Mouse (Mus musculus) B cell, adult 67 days (primary cell): ENCODE measurements around the gene Tppp2. TPM values are rescaled to one million over a fixed set of nuclear protein-coding genes. Genes with fewer than 3 reads are reported as not detected.

ENCODE experiments used
- total RNA-seq, 2 experiments: library from RNA; stranded (reverse); gene quantifications; 4 replicates each; pipeline ENCODE4 v1.2.4; 2023

Gene Tppp2
- not detected for total RNA-seq

GRCm38 (mm10) chr14:51918125-51918524 lies at the start of gene Tppp2:
Gene Tppp2 (plus strand): TSS chr14:51918425.

GRCm38 (mm10) chr14:51884598-51885331 lies 33.5 kb upstream of the Tppp2 start, which contains the start of gene Mettl17:
Gene Mettl17 (plus strand): TSS chr14:51884842.

GRCm38 (mm10) chr14:51892191-51892939 lies 25.9 kb upstream of the Tppp2 start, which contains the start of gene Slc39a2:
Gene Slc39a2 (plus strand): TSS chr14:51892889.

GRCm38 (mm10) chr14:51913960-51914762 lies 4.1 kb upstream of the Tppp2 start, which contains the start of gene Ndrg2:
Gene Ndrg2 (minus strand): TSS chr14:51914158.

GRCm38 (mm10) chr14:51922571-51922865 lies 4.3 kb downstream of the Tppp2 start, which contains the start of gene Rnase13:
Gene Rnase13 (minus strand): TSS chr14:51922773.

Other genes with a start within 250 kb of the Tppp2 start
- not detected for gene Gm17079, start 223.0 kb upstream of the Tppp2 start, total RNA-seq
- not detected for gene Gm5800, start 201.2 kb upstream of the Tppp2 start, total RNA-seq
- gene Ang4, start 144.8 kb upstream of the Tppp2 start, total RNA-seq = not detected
- not detected for gene AY358078, start 118.4 kb upstream of the Tppp2 start, total RNA-seq
- gene Ear6, start 64.7 kb upstream of the Tppp2 start, total RNA-seq = not detected
- gene Mettl17, start 33.6 kb upstream of the Tppp2 start, total RNA-seq = 10 to 100 TPM; 54.9 to 75.6 TPM
- 1 to 10 TPM in 1 of 2 experiments, under 1 TPM in 1; 0.92 to 1.5 TPM for gene Slc39a2, start 25.5 kb upstream of the Tppp2 start, total RNA-seq
- gene Ndrg2, start 4.3 kb upstream of the Tppp2 start, total RNA-seq = not detected
- not detected for gene Rnase13, start 4.3 kb downstream of the Tppp2 start, total RNA-seq
- under 1 TPM; 0.74 to 0.93 TPM for gene Arhgef40, start 66.3 kb downstream of the Tppp2 start, total RNA-seq
- 1 to 10 TPM in 1 of 2 experiments, not detected in 1; 1.4 TPM for gene Tmem253, start 97.2 kb downstream of the Tppp2 start, total RNA-seq
- 10 to 100 TPM; 10.5 to 15.3 TPM for gene Zfp219, start 102.3 kb downstream of the Tppp2 start, total RNA-seq
- not detected for gene Olfr221, start 124.0 kb downstream of the Tppp2 start, total RNA-seq
- gene Hnrnpc, start 185.6 kb downstream of the Tppp2 start, total RNA-seq = 100 to 1,000 TPM; 383 to 402 TPM
- gene Rpgrip1, start 192.3 kb downstream of the Tppp2 start, total RNA-seq = 10 to 100 TPM; 43.9 to 52.4 TPM